Mouse (Mus musculus): Measurements from ENCODE around the gene Mfsd4a. TPM values are rescaled to one million over a fixed set of nuclear protein-coding genes. Genes with fewer than 3 reads are reported as not detected.

Mfsd4a gene
- polyA plus RNA-seq, 1 experiment from 2014 or later: 7.8 TPM

Other genes starting within 250 kb of the Mfsd4a start
- 10.5 and 11.3 TPM in 2 replicates for gene Slc41a1, start 240.6 kb downstream of the Mfsd4a start, polyA plus RNA-seq (2015; fragmentation: Nextera tagmentation; extraction: Ambion mirVana)
- gene Rab29, start 200.8 kb downstream of the Mfsd4a start, polyA plus RNA-seq (2015; fragmentation: Nextera tagmentation; extraction: Ambion mirVana): 8.5 and 9.2 TPM in 2 replicates
- 83.9 and 86.1 TPM in 2 replicates for gene Nucks1, start 157.5 kb downstream of the Mfsd4a start, polyA plus RNA-seq (2015; fragmentation: Nextera tagmentation; extraction: Ambion mirVana)
- 2.6 and 2.9 TPM in 2 replicates for gene Slc45a3, start 105.1 kb downstream of the Mfsd4a start, polyA plus RNA-seq (2015; fragmentation: Nextera tagmentation; extraction: Ambion mirVana)
- 13.1 and 13.2 TPM in 2 replicates for gene Elk4, start 60.5 kb downstream of the Mfsd4a start, polyA plus RNA-seq (2015; fragmentation: Nextera tagmentation; extraction: Ambion mirVana)
- 0.23 and 0.59 TPM in 2 replicates for gene Cdk18, start 71.6 kb upstream of the Mfsd4a start, polyA plus RNA-seq (2015; fragmentation: Nextera tagmentation; extraction: Ambion mirVana)
- gene Lemd1, start 123.4 kb upstream of the Mfsd4a start, polyA plus RNA-seq (2015; fragmentation: Nextera tagmentation; extraction: Ambion mirVana): 14.3 and 17.0 TPM in 2 replicates
- gene AC124108.1, start 123.4 kb upstream of the Mfsd4a start, polyA plus RNA-seq (2015; fragmentation: Nextera tagmentation; extraction: Ambion mirVana): 3.4 and 3.9 TPM in 2 replicates
- 1.0 and 1.1 TPM in 2 replicates for gene Gm10188, start 161.7 kb upstream of the Mfsd4a start, polyA plus RNA-seq (2015; fragmentation: Nextera tagmentation; extraction: Ambion mirVana)
- 1.2 and 1.6 TPM in 2 replicates for gene Klhdc8a, start 230.6 kb upstream of the Mfsd4a start, polyA plus RNA-seq (2015; fragmentation: Nextera tagmentation; extraction: Ambion mirVana)
- 28.8 and 36.5 TPM in 2 replicates for gene Nuak2, start 248.1 kb upstream of the Mfsd4a start, polyA plus RNA-seq (2015; fragmentation: Nextera tagmentation; extraction: Ambion mirVana)